Mouse (Mus musculus): ENCODE results near the gene 1700025B11Rik. TPM values are rescaled to one million over a fixed set of nuclear protein-coding genes. Genes with fewer than 3 reads are reported as not detected.
"Not testable (repeated sequence)": the region's sequence is repeated elsewhere in the genome, so short reads cannot be mapped to it uniquely, and the experiment has no call there.

The 1700025B11Rik gene
- polyA plus RNA-seq, 1 experiment from 2014 or later = not detected

DNA sequence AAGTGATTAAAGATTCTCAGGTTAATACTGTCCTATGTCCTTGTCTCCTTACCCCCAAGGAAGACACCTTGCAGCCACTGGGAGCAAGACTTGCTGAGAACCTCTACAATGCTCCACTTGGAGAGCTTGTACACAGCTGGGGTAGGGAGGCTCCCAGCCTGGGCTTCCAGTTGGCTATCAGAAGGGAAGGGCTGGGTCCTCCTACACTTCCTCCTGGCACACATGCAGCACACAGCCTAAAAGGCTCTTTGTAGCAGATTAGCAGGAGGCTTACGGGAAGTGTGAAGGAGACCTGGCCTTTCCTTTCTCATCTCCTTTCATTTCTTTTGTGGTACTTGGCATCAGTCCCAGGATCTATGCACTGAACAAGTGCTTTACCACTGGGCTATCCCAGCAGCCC, 20.0 kb upstream of the 1700025B11Rik start:
- no peak overlapping the region for H3K9ac ChIP-seq (ENCODE audit: low read depth, low read length)
- H3K27me3 ChIP-seq (replicated peaks; ENCODE audit: control insufficient read depth, insufficient read depth, low read length) = no peaks in the 10 kb centered on the region; the same call in 1 of the 2 replicates
- ATAC-seq = 0 out of 2 replicates have a peak, but pooled peaks have one; percentile 44
- no peak overlapping the region for H3K4me3 ChIP-seq (ENCODE audit: low read length)
- no peak overlapping the region for H3K4me2 ChIP-seq (ENCODE audit: low read depth, low read length)
- WGBS = 48% methylated on average over 1 of the region's 1 CpGs
- H3K4me1 ChIP-seq (ENCODE audit: control insufficient read depth, insufficient read depth, low read length) = no peaks in the 10 kb centered on the region
- no peak overlapping the region for H3K27ac ChIP-seq (ENCODE audit: low read length)
- no peaks in the 10 kb centered on the region for H3K36me3 ChIP-seq (ENCODE audit: control insufficient read depth, insufficient read depth, low read length)
- no peaks in the 10 kb centered on the region for H3K9me3 ChIP-seq (ENCODE audit: control insufficient read depth, low read length)

DNA sequence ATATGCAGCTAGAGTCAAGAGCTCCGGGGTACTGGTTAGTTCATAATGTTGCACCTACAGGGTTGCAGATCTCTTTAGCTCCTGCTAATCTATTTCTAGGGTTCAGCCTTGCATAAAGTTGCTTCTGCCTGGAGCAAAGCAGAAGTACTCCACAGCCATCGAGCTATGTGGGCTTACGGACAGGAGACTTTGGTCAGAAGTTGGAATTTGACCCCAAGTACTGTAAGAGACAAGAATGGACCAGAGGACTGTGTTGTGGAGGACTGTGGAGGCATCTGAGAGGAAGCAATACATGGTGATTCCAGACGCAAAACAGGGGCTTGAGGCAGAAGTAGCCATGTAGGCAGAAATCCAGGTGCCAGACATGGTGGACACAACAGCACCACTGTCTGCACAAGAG, 17.6 kb upstream of the 1700025B11Rik start:
- H3K27me3 ChIP-seq (replicated peaks; ENCODE audit: control insufficient read depth, insufficient read depth, low read length) = no peaks in the 10 kb centered on the region
- H3K36me3 ChIP-seq (ENCODE audit: control insufficient read depth, insufficient read depth, low read length) = no peaks in the 10 kb centered on the region
- no peak overlapping the region for H3K9ac ChIP-seq (ENCODE audit: low read depth, low read length)
- no peaks in the 10 kb centered on the region for H3K9me3 ChIP-seq (ENCODE audit: control insufficient read depth, low read length)
- H3K4me2 ChIP-seq (ENCODE audit: low read depth, low read length) = no peak overlapping the region
- WGBS = 85% methylated on average over 4 of the region's 4 CpGs
- ATAC-seq = no peak
- no peak overlapping the region for H3K27ac ChIP-seq (ENCODE audit: low read length)
- no peaks in the 10 kb centered on the region for H3K4me1 ChIP-seq (ENCODE audit: control insufficient read depth, insufficient read depth, low read length)
- no peak overlapping the region for H3K4me3 ChIP-seq (ENCODE audit: low read length)

DNA sequence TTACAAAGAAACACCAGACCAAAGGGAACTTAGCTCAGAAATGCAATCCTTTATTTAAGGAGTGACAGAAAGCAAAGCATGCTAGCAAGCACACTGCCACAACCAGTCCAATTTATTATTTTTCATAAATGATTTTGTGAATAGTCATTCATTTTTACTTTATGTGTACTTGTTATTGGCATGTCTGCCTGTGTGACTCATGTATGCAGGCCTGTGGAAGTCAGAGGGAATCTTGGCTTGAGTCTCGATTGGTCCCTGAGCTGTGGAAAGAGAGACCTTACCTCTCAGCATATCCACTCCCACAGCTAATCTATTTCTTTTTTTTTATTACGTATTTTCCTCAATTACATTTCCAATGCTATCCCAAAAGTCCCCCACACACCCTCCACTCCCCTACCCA, 17.1 kb upstream of the 1700025B11Rik start:
- no peaks in the 10 kb centered on the region for H3K4me1 ChIP-seq (ENCODE audit: control insufficient read depth, insufficient read depth, low read length)
- H3K27ac ChIP-seq (ENCODE audit: low read length) = no peak overlapping the region
- no peak for ATAC-seq
- no peaks in the 10 kb centered on the region for H3K27me3 ChIP-seq (replicated peaks; ENCODE audit: control insufficient read depth, insufficient read depth, low read length)
- H3K4me3 ChIP-seq (ENCODE audit: low read length) = no peak overlapping the region
- H3K9me3 ChIP-seq (ENCODE audit: control insufficient read depth, low read length) = no peaks in the 10 kb centered on the region
- WGBS = 90% methylated on average over 2 of the region's 2 CpGs
- H3K9ac ChIP-seq (ENCODE audit: low read depth, low read length) = no peak overlapping the region
- H3K4me2 ChIP-seq (ENCODE audit: low read depth, low read length) = no peak overlapping the region
- no peaks in the 10 kb centered on the region for H3K36me3 ChIP-seq (ENCODE audit: control insufficient read depth, insufficient read depth, low read length)

DNA sequence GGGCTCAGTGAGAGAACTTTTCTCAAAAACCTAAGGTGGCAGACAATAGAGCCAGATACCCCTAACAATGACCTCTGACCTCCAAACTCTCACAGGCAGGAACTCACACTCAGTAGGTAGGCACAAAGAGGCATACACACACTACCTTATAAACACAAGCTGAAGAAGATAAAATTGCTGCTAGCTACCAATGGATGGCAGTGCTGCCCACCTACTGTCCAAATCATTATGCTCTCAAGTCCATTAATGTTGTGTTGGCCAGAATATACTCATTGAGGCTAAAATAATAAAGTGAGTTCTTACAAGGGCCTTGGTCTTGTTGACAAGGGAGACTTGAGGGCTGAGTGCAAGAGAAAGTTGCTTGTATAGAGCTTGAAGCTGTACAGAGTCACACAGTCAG, 1.5 kb upstream of the 1700025B11Rik start:
- ATAC-seq = no peak
- Histone ChIP-seq H3K27me3 (replicated peaks; ENCODE audit: control insufficient read depth, insufficient read depth, low read length) (no peaks in the 10 kb centered on the region), H3K4me3 (ENCODE audit: low read length) (no peak overlapping the region), H3K9me3 (ENCODE audit: control insufficient read depth, low read length) (no peaks in the 10 kb centered on the region), H3K4me1 (ENCODE audit: control insufficient read depth, insufficient read depth, low read length) (no peaks in the 10 kb centered on the region), H3K27ac (ENCODE audit: low read length) (no peak overlapping the region), H3K4me2 (ENCODE audit: low read depth, low read length) (no peak overlapping the region), H3K9ac (ENCODE audit: low read depth, low read length) (no peak overlapping the region), H3K36me3 (ENCODE audit: control insufficient read depth, insufficient read depth, low read length) (no peaks in the 10 kb centered on the region)

DNA sequence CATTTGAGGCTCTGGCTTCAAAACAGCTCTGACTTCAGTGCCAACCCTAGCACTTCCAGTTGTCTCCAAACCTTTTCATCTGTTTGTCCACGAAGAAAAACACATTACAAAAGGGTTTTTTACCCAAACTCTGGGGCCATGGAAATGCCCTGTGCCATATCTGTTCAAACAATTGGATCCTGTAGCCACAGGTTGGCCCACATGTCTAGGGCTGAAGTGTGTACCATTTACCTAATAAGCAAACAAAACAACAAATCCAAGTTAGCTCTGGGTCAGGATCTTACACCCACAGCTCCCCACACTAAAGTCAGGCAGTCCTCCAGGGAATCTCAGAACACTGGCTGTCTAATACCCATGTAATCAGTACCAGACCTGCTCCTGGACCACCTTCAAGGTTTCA, 22.5 kb downstream of the 1700025B11Rik start:
- not testable (repeated sequence) for H3K9me3 ChIP-seq (ENCODE audit: control insufficient read depth, low read length); H3K4me3 ChIP-seq (ENCODE audit: low read length); H3K27me3 ChIP-seq (replicated peaks; ENCODE audit: control insufficient read depth, insufficient read depth, low read length); H3K4me1 ChIP-seq (ENCODE audit: control insufficient read depth, insufficient read depth, low read length); H3K9ac ChIP-seq (ENCODE audit: low read depth, low read length); H3K27ac ChIP-seq (ENCODE audit: low read length); H3K4me2 ChIP-seq (ENCODE audit: low read depth, low read length); ATAC-seq; H3K36me3 ChIP-seq (ENCODE audit: control insufficient read depth, insufficient read depth, low read length)
- WGBS = 43% methylated on average over 1 of the region's 1 CpGs

DNA sequence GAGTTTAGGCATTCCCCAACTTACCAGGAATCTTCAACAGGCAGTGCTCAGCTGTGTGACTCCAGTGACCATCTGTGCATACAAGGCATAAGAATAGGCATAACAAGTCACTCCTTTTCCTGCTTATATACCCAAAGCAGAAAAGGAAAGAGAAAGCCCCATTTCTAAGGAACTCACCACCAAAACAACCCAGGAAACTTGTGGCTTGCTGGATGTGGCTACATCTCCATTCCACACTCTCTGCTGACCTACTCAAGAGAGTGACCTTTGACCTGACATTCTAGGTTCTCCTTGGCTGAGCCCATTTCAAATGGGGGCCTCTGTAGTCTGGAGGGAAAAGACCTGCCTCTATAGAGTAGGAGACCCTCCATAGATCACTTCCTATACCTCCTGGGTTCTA, 28.5 kb downstream of the 1700025B11Rik start, which contains the start of gene Apol7c:
TSS of gene Apol7c (minus strand) at position 101 of the 400 bp plus-strand sequence.
- Histone ChIP-seq H3K27ac (ENCODE audit: low read length) (no peak within 1 kb of the TSS), H3K9ac (ENCODE audit: low read depth, low read length) (no peak within 1 kb of the TSS)
- ATAC-seq = no peak

DNA sequence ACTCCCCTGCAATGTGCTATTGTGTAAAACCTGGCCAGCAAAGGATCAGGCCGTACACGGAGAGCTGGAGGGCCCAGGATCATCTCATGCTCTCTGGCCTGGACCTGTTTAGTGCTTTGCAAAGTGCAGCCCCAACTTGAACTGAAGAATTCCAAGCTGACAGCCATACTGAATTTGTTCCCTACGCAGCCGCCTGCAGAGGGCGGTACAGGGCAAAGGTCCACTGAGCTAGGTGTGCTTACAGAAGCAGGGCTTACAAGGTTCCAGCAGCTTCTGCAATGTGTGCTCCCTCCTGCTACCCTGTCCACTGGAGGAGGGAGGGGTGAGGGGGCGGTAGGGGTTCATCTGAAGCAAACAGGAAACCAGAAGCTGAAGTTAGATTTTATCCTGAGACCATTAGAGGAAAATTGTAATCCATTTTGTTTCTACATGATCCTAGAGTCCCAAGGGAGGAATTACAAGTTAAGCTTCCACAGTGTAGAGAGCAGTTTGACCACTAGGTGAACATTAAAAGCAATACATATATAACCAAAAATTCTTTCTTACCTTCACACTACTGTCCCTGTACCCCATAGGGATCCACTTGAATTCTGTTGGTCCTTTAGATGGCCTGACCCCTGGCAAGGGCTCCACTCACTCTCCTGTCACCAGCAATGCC, 38.4 kb downstream of the 1700025B11Rik start:
- H3K9ac ChIP-seq (ENCODE audit: low read depth, low read length) = not testable (repeated sequence)

More for the DNA sequence above, 28.5 kb downstream of the 1700025B11Rik start, which contains the start of gene Apol7c:
- H3K27me3 ChIP-seq (replicated peaks; ENCODE audit: control insufficient read depth, insufficient read depth, low read length) = no peaks in the 10 kb centered on the region
- H3K9me3 ChIP-seq (ENCODE audit: control insufficient read depth, low read length) = no peaks in the 10 kb centered on the region
- H3K4me3 ChIP-seq (ENCODE audit: low read length) = no peak within 1 kb of the TSS
- no peaks in the 10 kb centered on the region for H3K36me3 ChIP-seq (ENCODE audit: control insufficient read depth, insufficient read depth, low read length)
- no peaks in the 10 kb centered on the region for H3K4me1 ChIP-seq (ENCODE audit: control insufficient read depth, insufficient read depth, low read length)
- no peak within 1 kb of the TSS for H3K4me2 ChIP-seq (ENCODE audit: low read depth, low read length)

DNA sequence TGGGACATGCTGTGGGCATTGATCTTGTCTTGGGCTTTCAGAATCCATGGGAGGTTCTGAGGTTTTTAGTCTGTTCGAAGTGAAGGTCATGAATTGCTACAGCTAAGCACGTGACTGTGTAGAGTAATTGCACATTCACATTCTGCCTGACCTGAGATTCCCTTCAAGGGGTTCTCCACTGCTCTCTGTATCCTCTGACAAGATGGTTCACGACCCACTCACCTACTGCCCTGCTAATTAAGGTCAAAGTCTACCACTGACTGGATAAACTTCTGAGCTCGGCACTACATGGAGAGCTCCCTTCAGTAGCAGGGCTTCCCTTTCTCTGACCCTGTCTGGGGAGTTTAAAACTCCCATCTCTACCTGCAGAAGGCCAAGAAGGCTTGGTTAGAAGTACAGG, 41.1 kb downstream of the 1700025B11Rik start:
- H3K4me1 ChIP-seq (ENCODE audit: control insufficient read depth, insufficient read depth, low read length); H3K27ac ChIP-seq (ENCODE audit: low read length); H3K9me3 ChIP-seq (ENCODE audit: control insufficient read depth, low read length); H3K4me2 ChIP-seq (ENCODE audit: low read depth, low read length); H3K4me3 ChIP-seq (ENCODE audit: low read length); ATAC-seq; H3K27me3 ChIP-seq (replicated peaks; ENCODE audit: control insufficient read depth, insufficient read depth, low read length); H3K36me3 ChIP-seq (ENCODE audit: control insufficient read depth, insufficient read depth, low read length); H3K9ac ChIP-seq (ENCODE audit: low read depth, low read length): not testable (repeated sequence)
- 53% methylated on average over 4 of the region's 4 CpGs for WGBS

More for the DNA sequence above, 38.4 kb downstream of the 1700025B11Rik start:
- not testable (repeated sequence) for H3K4me3 ChIP-seq (ENCODE audit: low read length); H3K27me3 ChIP-seq (replicated peaks; ENCODE audit: control insufficient read depth, insufficient read depth, low read length); H3K4me2 ChIP-seq (ENCODE audit: low read depth, low read length); H3K27ac ChIP-seq (ENCODE audit: low read length); H3K9me3 ChIP-seq (ENCODE audit: control insufficient read depth, low read length); H3K4me1 ChIP-seq (ENCODE audit: control insufficient read depth, insufficient read depth, low read length); H3K36me3 ChIP-seq (ENCODE audit: control insufficient read depth, insufficient read depth, low read length)
- WGBS = 12% methylated on average over 6 of the region's 6 CpGs
- ATAC-seq = peak; percentile 69

Measured in intestine, embryonic 16.5 days (tissue).